Mouse (Mus musculus) spleen, postnatal 0 days (tissue): ENCODE data around the gene Mier1. TPM values are rescaled to one million over a fixed set of nuclear protein-coding genes. Genes with fewer than 3 reads are reported as not detected.

Experiments used
- polyA plus RNA-seq: library from polyadenylated mRNA; unstranded; fragments of >200 nt; fragmentation: Nextera tagmentation; extraction: Ambion mirVana; gene quantifications from 2 replicates; pipeline ENCODE4 v1.2.1, GENCODE M21; 2015

Mier1 gene
- 63.2 and 63.6 TPM in 2 replicates for polyA plus RNA-seq

DNA sequence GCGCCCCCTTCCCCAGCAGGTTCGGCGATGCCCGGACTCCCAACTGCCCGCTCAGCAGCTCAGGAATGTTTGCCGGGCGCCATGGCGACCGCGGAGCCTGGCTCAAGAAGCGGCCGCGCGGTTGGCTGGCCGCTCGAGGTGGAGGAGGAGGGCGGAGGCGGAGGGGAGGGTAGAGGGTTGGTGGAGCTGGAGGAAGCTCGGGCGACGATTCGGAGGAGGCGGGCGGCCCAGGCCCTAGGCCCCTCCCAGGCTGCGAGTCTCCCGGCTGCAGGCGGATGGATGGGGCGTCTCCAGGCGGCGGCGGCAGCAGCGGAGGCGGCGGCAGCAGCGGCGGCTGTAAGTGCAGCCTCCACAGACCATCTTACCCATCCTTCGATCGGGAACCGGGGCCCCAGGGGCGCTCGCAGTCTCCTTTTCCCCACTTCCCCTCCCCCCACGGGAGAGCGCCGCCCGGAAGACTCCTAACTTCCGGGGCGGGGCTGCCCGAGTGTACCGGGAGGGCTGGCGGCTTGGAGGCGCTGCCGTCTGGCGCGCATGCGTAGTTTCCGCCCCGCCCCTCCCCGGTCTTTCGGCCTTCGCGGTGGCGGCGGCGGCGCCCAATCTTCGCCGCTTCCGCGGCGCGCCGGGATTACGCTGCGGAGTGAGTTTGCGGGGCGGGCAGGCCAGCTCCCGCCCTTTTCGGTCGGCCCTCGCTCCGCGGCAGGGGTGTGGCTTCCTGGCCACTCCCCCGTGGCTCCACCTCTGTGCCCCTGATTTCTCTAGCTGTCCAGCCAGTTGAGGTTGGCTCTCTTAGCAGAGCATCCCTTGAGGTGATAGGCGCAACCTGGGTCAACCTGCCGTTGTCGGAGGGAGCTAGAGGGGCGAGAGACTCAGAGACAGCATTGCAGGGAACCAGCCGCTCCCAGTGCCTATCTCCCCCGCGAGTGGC, at the start of gene Mier1, which contains the start of gene Wdr78:
Gene Mier1 (plus strand): TSS at position 207 of the 928 bp plus-strand sequence.
Gene Wdr78 (minus strand): TSS at position 372 of the 928 bp plus-strand sequence.

Other genes starting within 250 kb of the Mier1 start
- gene Tctex1d1, start 135.8 kb upstream of the Mier1 start, polyA plus RNA-seq = 0.15 TPM in 1 of 2 replicates, not detected in the other
- gene Insl5, start 87.5 kb upstream of the Mier1 start, polyA plus RNA-seq = not detected in 2 replicates
- gene Wdr78, start 165 bp downstream of the Mier1 start, polyA plus RNA-seq = 0.38 and 0.46 TPM in 2 replicates
- 4.7 and 4.9 TPM in 2 replicates for gene Slc35d1, start 100.8 kb downstream of the Mier1 start, polyA plus RNA-seq
- gene 4921539E11Rik, start 176.5 kb downstream of the Mier1 start, polyA plus RNA-seq = not detected in 2 replicates
- 9.1 and 11.8 TPM in 2 replicates for gene Oma1, start 199.4 kb downstream of the Mier1 start, polyA plus RNA-seq